Mouse (Mus musculus) kidney, adult 9 months (tissue): Measurements from ENCODE around the gene Pawr.
"Not testable (repeated sequence)": the region's sequence is repeated elsewhere in the genome, so short reads cannot be mapped to it uniquely, and the experiment has no call there.

Experiments
- DNase-seq: peaks from one replicate; pipeline ENCODE4 v3.0.0; 2022

The Pawr gene

GRCm38 (mm10) chr10:108315236-108315635 lies 16.7 kb upstream of the Pawr start:
- DNase-seq: no peak

GRCm38 (mm10) chr10:108328356-108328755 lies 3.6 kb upstream of the Pawr start:
- DNase-seq: no peak

GRCm38 (mm10) chr10:108328983-108329382 lies 2.9 kb upstream of the Pawr start:
- DNase-seq: no peak

- DNase-seq: peak; percentile 50
These were observed 2.1 kb upstream of the Pawr start for GRCm38 (mm10) chr10:108329771-108330170.

- no peak for DNase-seq
These were observed 957 bp upstream of the Pawr start for GRCm38 (mm10) chr10:108330964-108331363.

- DNase-seq: peak; percentile 88
These were observed 935 bp downstream of the Pawr start for GRCm38 (mm10) chr10:108332571-108333541.

- peak; percentile 42 for DNase-seq
These were observed 1.7 kb downstream of the Pawr start for GRCm38 (mm10) chr10:108333642-108334041.

GRCm38 (mm10) chr10:108334096-108334495 lies 2.2 kb downstream of the Pawr start:
- peak; percentile 55 for DNase-seq

- DNase-seq: no peak
These were observed 3.9 kb downstream of the Pawr start for GRCm38 (mm10) chr10:108335736-108336292.

GRCm38 (mm10) chr10:108336581-108336980 lies 4.7 kb downstream of the Pawr start:
- DNase-seq: peak; percentile 55

- no peak for DNase-seq
These were observed 6.4 kb downstream of the Pawr start for GRCm38 (mm10) chr10:108338055-108338961.

- DNase-seq: no peak
These were observed 7.2 kb downstream of the Pawr start for GRCm38 (mm10) chr10:108339118-108339517.

GRCm38 (mm10) chr10:108339872-108340271 lies 8.0 kb downstream of the Pawr start:
- no peak for DNase-seq

- DNase-seq: no peak
These were observed 11.8 kb downstream of the Pawr start for GRCm38 (mm10) chr10:108343734-108344133.

- no peak for DNase-seq
These were observed 13.2 kb downstream of the Pawr start for GRCm38 (mm10) chr10:108345123-108345522.

- DNase-seq: not testable (repeated sequence)
These were observed 14.4 kb downstream of the Pawr start for GRCm38 (mm10) chr10:108346301-108346700.

- peak; percentile 33 for DNase-seq
These were observed 18.5 kb downstream of the Pawr start for GRCm38 (mm10) chr10:108350125-108351070.

- DNase-seq: no peak
These were observed 21.0 kb downstream of the Pawr start for GRCm38 (mm10) chr10:108352944-108353343.

GRCm38 (mm10) chr10:108354726-108355391 lies 22.9 kb downstream of the Pawr start:
- DNase-seq: no peak

GRCm38 (mm10) chr10:108355392-108355775 lies 23.5 kb downstream of the Pawr start:
- DNase-seq: no peak

GRCm38 (mm10) chr10:108356601-108357187 lies 24.8 kb downstream of the Pawr start:
- no peak for DNase-seq
